Mouse (Mus musculus) thymus, postnatal 10 days (tissue): ENCODE measurements around the gene Olfr202.
"Not testable (repeated sequence)": the region's sequence is repeated elsewhere in the genome, so short reads cannot be mapped to it uniquely, and the experiment has no call there.

Source experiments
- DNase-seq, 2 experiments: peaks; one replicate each; pipeline ENCODE4 v3.0.0; 2021; ENCODE audit warnings: low spot score in 2 of 2

The Olfr202 gene

DNA sequence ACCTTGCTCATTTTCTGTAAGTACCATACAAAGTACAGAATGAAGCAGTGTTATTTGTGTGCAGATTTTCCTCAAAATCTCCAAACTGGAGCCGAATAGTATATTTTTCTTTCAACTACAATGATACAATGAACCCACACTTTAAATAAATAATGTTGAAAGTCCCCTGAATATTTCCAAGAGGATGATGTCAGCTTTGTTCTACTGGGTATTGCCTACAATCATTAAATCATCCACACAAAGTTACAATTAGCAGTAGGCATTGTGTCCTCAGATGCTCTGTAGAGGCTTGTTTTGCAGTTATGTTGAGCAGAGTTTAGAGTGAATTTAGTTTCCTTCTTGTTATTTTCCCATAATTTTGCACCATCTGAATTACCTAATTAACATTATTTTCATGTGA is at the start of gene Olfr202:
TSS of gene Olfr202 (minus strand) at position 101 of the 400 bp plus-strand sequence.
- no peak for DNase-seq

DNA sequence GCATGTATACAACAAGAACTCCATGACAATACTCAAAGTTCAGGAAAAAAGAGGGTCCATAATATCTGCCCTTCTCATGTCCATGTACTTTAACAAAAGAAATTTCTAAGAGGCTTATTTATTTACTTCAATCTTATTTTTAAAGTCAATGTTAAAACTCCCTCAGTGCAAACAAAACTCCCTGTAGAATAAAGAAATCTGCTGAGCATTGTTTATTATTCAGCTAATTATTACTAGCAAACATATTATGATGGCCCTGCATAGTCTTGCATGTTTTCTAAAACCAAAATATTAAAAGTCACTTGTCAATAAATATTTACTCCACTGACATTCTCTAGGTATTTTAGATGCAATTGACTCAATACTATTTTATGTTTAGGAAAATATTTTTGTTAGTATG is 44.4 kb upstream of the Olfr202 start, which contains the start of gene Olfr205:
TSS of gene Olfr205 (minus strand) at position 101 of the 400 bp plus-strand sequence.
- no peak for DNase-seq

DNA sequence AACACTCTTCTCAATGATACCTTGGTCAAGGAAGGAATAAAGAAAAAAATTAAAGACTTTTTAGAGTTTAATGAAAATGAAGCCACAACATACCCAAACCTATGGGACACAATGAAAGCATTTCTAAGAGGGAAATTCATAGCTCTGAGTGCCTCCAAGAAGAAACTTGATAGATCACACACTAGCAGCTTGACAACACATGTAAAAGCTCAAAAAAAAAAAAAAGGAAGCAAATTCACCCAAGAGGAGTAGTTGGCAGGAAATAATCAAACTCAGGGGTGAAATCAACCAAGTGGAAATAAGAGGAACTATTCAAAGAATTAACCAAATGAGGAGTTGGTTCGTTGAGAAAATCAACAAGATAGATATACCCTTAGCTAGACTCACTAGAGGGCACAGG is 36.7 kb upstream of the Olfr202 start:
- DNase-seq, result not testable (repeated sequence)

DNA sequence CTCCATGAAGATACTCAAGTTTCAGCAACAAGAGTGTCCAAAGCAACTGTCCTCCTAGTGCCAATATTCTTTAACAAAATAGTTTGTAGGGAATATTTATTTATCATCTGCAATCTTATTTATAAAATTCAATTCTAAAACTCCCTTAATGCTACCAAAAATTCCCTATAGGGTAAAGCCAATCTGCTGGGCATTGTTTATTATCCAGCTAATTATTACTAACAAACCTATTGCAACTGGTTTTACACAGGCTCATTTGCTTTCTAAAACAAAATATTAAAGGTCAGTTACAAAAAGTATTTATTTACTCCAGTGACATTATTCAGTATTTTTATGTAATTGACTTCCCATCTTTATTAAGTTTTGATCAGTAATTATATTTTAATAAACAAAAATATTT is 31.6 kb upstream of the Olfr202 start, which contains the start of gene Olfr204:
TSS of gene Olfr204 (minus strand) at position 101 of the 400 bp plus-strand sequence.
- DNase-seq, result no peak

DNA sequence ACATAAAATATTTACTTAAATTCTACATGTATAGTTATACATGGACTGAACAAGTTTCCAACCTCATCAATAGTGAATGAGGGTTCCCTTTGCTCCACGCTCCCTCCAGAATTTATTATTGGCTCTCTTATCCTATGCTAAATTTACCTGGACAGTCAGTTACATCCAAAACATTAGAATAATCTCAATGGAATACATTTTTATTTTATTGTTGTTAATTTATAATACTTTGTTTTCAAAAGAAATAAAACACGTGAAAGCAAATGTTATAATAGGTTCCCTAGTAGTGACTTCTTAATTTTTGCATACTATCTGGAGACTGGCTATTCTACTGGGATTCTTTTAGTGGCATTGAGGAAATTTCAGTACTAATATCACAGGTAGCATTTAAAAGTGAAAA is 12.0 kb upstream of the Olfr202 start, which contains the start of gene Olfr203:
TSS of gene Olfr203 (plus strand) at position 301 of the 400 bp plus-strand sequence.
- no peak for DNase-seq

DNA sequence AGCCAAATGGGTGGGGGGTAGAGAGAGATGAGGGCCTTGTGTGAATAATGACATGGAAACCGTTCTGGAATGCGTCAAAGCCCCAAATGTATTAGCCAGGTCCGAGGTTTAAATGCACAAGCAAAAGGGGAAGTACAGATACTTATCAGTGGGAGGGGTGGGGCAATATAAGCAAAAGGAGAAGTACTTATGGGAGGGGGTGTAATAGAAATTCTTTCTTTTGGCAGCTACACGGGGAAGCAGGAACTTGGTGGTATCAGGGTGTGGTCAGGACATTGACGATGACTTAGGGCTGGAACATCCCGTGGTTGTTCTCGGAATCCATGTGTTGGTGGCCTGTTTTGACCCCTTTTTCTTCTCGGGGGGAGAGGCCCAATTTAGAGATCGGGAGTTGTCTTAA is 983 bp upstream of the Olfr202 start:
- DNase-seq, result not testable (repeated sequence)

DNA sequence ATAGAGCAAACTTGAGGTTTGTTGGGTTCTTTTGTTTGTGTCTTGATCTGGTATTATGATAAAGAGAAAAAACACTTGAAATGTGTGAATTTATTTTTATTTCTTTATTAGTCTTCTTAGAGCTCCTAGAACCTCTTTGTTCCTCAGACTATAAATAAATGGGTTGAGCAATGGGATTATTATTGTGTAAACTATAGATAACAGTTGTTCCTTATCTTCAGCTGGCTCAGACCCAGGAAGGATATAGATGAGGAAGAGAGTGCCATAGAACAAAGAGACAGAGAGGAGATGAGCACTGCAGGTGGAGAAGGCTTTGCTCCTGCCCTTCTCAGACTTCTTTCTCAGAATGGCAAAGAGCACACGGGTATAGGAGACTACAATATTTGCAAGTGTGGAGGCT is 3.1 kb downstream of the Olfr202 start:
- DNase-seq, result no peak

DNA sequence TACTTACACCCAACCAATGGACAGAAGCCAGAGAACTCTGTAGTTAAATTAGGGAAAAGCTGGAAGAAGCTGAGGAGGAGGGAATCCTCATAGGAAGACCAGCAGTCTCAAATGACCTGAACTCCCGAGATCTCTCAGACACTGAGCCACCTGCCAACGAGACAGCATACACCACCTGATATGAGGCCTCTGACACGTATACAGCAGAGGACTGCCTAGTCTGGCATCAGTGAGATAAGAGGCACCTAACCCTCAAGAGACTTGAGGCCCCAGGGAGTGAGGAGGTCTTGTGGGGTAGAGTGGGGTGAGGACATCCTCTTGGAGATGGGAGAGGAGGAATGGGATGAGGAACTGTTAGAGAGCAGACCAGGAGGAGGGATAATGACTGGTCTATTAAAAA is 6.1 kb downstream of the Olfr202 start:
- no peak for DNase-seq

DNA sequence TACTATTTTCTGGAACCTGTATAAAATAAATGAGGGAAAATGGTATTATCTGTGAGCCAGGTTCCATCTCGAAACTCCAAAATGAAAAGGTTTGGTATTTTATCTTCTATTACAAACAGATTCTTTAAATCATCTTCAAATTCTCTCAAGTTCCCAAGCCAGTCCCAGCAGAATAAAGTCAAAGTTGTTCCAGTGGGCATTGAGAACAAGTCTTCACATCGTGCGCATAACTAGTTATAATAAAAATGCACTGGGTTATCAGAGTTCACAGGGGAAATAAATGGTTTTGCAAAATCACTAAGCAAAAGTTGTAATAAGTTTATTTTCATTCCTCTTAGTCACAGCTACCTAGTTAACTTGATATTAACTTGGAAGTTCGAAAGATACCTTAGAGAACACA is 14.1 kb downstream of the Olfr202 start, which contains the start of gene Olfr201:
TSS of gene Olfr201 (minus strand) at position 101 of the 400 bp plus-strand sequence.
- not testable (repeated sequence) for DNase-seq

DNA sequence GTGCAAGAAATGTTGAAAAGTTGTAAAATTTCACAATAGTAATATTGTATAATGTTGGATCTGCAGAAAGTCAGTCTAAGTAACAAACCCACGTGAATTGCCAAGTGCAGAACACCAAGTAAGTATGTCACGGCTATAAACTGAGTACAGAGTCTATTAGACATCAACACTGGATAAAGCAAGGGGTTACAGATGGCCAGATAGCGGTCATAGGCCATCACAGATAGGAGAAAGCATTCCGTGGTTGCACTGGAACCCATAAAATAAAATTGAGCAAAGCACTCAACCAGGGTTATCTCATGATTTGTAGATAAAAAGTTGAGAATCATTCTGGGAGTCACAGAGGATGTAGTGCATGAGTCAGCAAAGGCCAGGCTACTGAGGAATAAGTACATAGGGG is 17.5 kb downstream of the Olfr202 start:
- not testable (repeated sequence) for DNase-seq

DNA sequence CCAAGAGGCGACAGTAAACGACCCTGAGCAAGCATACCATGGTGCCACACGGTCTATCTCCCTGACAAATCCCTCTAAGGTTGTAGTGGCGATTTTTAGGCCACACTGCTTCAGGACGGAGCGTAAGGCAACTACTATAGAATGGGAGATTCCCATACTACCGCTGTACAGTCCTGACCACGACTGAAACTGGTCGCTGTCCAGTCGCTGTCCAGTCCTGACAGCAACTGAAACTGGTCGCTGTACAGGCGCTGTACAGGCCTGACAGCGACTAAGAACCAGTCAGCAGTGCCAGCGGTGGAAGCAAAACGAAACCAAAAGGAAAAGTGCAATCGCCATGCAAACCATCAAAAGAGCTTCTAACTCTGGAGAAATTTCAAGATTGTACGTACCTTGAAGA is 36.9 kb downstream of the Olfr202 start:
- no peak for DNase-seq
